Mouse (Mus musculus) neural tube, embryonic 15.5 days (tissue): ENCODE results near the gene Lman1l. TPM values are rescaled to one million over a fixed set of nuclear protein-coding genes. Genes with fewer than 3 reads are reported as not detected.

Experiments
- ATAC-seq: fragments of 200-750 bp; cut with Nextera tagmentation; 2 replicates; pipeline ENCODE4 v1.8.0; 2017; ENCODE audit warnings: mild to moderate bottlenecking, moderate TSS enrichment, moderate library complexity; ENCODE audit not compliant: low FRiP score
- H3K27ac ChIP-seq: fragments of 300-500 bp; sonication (generic); replicated peaks from 2 replicates; pipeline ENCODE4 v1.5.1; 2015; ENCODE audit warnings: mild to moderate bottlenecking, inconsistent platforms
- H3K27me3 ChIP-seq: fragments of 300-500 bp; sonication (generic); replicated peaks from 2 replicates; pipeline ENCODE4 v1.6.1; 2015; ENCODE audit warnings: inconsistent platforms
- H3K36me3 ChIP-seq: fragments of 300-500 bp; sonication (generic); 2 replicates; pipeline ENCODE4 v1.6.1; 2015; ENCODE audit warnings: inconsistent platforms
- H3K4me1 ChIP-seq: fragments of 300-500 bp; sonication (generic); 2 replicates; pipeline ENCODE4 v1.6.1; 2015; ENCODE audit warnings: inconsistent platforms
- H3K4me2 ChIP-seq: fragments of 300-500 bp; sonication (generic); 2 replicates; pipeline ENCODE4 v1.6.1; 2015; ENCODE audit warnings: inconsistent platforms, mild to moderate bottlenecking, moderate library complexity
- H3K4me3 ChIP-seq: fragments of 300-500 bp; sonication (generic); replicated peaks from 2 replicates; pipeline ENCODE4 v1.5.1; 2015; ENCODE audit warnings: mild to moderate bottlenecking, inconsistent platforms
- H3K9ac ChIP-seq: fragments of 300-500 bp; sonication (generic); replicated peaks from 2 replicates; pipeline ENCODE4 v1.6.1; 2015; ENCODE audit warnings: mild to moderate bottlenecking, inconsistent platforms
- H3K9me3 ChIP-seq: fragments of 300-500 bp; sonication (generic); replicated peaks from 2 replicates; pipeline ENCODE4 v1.6.1; 2016; ENCODE audit warnings: inconsistent platforms
- WGBS: fragments of 180-500 bp; shearing (Covaris S2); methylation state at CpG from one replicate; pipeline ENCODE4 v1.1.7; 2015; ENCODE audit warnings: mixed read lengths; 5-methylcytosine and 5-hydroxymethylcytosine counted together
- polyA plus RNA-seq: library from polyadenylated mRNA; unstranded; fragments of >200 nt; fragmentation: Nextera tagmentation; extraction: Ambion mirVana; gene quantifications from 2 replicates; pipeline ENCODE4 v1.2.1, GENCODE M21; 2015

Lman1l gene
- polyA plus RNA-seq, 1 experiment from 2014 or later = not detected

DNA sequence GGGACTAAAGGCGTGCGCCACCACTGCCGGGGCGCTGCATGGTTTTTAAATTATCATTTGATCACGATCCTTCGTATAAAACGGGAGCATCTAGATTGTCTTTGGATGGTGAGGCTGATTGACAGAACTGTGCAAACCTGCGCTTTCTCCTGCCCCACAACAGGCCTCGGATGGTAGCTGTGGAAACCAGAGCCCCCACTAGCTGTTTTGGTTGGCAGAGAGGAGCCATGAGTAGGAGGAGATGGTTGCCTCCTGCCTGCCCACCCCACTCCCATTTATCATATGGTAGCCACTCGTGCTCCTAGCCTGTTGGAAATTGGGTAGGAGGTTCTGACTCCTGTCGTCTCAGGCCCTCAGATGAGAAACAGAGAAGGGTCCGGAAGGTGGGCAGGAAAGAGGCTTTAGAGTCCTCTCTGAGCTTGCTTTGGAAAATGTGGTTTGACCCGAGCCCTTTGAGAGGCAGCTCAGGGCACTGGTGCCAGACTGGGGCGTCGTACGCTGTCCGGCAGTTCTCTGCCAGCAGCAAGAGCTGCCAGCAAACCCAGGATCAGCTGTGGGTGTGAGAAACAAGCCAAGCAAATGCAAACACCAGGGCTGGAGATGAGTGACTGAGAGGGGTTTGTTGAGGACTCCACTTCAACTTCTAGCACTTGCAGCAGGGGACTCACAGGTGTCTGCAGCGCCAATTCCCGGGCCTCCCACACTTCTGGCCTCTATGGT lies 36.2 kb upstream of the Lman1l start:
- H3K4me1 ChIP-seq = peaks cover 6% of the 10 kb centered on the region
- no peak for ATAC-seq
- H3K27me3 ChIP-seq = no peaks in the 10 kb centered on the region
- no peak overlapping the region for H3K9ac ChIP-seq
- H3K27ac ChIP-seq = no peak overlapping the region
- no peaks in the 10 kb centered on the region for H3K9me3 ChIP-seq
- WGBS = 85% methylated on average over 19 of the region's 19 CpGs
- no peaks in the 10 kb centered on the region for H3K36me3 ChIP-seq
- no peak overlapping the region for H3K4me3 ChIP-seq
- H3K4me2 ChIP-seq = no peak overlapping the region

DNA sequence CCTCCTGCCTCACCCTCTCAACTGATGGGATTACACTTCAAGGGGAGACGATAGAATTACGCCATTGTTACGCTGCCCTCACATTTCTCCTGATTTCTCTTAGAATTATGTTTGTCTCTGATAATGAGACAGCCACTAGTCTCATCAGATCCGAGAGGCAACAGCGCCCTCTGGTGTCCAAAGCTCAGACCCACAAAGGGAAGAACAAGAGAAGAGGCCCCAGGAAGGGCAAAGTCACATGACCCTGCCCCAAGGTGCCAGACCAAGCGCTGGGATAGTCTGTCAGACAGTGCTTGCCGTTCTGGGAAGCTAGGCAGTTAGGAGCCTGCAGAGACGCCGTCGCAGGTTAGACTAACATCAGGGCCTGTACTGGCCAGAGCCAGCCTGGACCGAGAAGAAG lies 35.2 kb upstream of the Lman1l start:
- H3K4me3 ChIP-seq = peak overlapping the region; percentile 19; the same call in 1 of the 2 replicates
- peak overlapping the region; percentile 50 for H3K4me2 ChIP-seq
- H3K27ac ChIP-seq = no peak overlapping the region
- no peaks in the 10 kb centered on the region for H3K36me3 ChIP-seq
- H3K9me3 ChIP-seq = no peaks in the 10 kb centered on the region
- 2% methylated on average over 11 of the region's 11 CpGs for WGBS
- peak; percentile 77 for ATAC-seq
- no peaks in the 10 kb centered on the region for H3K27me3 ChIP-seq
- no peak overlapping the region; the same call in 1 of the 2 replicates for H3K9ac ChIP-seq
- H3K4me1 ChIP-seq = peaks cover 11% of the 10 kb centered on the region

DNA sequence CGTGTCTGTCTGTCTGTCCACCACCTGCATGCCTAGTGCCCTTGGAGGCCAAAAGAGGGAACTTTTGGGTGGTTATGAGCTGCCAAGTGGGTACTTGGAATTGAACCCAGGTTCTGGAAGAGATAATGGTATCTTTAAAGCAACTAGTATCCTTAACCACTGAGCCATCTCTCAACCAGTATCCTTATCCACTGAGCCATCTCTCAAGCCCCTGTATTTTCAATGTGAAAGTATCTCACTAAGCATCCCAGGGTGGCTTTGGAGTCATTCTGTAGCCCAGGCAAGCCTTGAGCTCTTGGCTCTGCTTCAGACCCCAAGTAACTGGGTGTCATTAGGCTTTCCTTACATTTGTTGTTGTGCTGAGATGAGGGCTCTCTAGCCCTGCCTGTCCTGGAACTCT lies 34.4 kb upstream of the Lman1l start:
- Histone ChIP-seq H3K4me2 (no peak overlapping the region), H3K9ac (no peak overlapping the region), H3K27me3 (no peaks in the 10 kb centered on the region), H3K9me3 (no peaks in the 10 kb centered on the region), H3K36me3 (no peaks in the 10 kb centered on the region), H3K27ac (no peak overlapping the region), H3K4me3 (no peak overlapping the region), H3K4me1 (peaks cover 14% of the 10 kb centered on the region)
- no peak for ATAC-seq
- 93% methylated on average over 1 of the region's 1 CpGs for WGBS

DNA sequence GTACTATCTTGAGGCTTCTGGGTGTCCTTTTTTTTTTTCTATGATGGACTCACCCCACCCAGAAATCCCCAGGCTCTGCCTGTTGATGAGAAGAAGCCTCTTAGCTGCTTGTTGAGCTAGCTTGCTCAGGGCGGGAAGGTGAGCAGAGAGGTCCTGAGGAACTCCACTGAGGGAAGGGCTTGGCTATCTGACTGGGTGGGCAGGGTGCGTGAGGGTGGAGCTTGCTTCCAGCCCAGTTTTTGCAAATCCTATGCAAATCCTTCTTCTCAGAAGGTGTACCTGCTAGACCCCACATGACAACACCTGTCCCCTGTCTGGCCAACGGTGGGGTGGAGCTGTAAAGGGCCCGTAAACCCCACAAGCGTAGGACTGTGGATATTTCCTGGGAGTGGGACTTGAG lies 32.7 kb upstream of the Lman1l start, which contains the start of gene Csk:
Gene Csk (minus strand): TSS at position 349 of the 400 bp plus-strand sequence.
- Histone ChIP-seq H3K4me2 (no peak within 1 kb of the TSS), H3K36me3 (no peaks in the 10 kb centered on the region), H3K4me3 (no peak within 1 kb of the TSS), H3K9ac (no peak within 1 kb of the TSS), H3K27me3 (no peaks in the 10 kb centered on the region), H3K9me3 (no peaks in the 10 kb centered on the region), H3K4me1 (peaks cover 14% of the 10 kb centered on the region), H3K27ac (no peak within 1 kb of the TSS)
- WGBS = 66% methylated on average over 5 of the region's 5 CpGs
- ATAC-seq = no peak

DNA sequence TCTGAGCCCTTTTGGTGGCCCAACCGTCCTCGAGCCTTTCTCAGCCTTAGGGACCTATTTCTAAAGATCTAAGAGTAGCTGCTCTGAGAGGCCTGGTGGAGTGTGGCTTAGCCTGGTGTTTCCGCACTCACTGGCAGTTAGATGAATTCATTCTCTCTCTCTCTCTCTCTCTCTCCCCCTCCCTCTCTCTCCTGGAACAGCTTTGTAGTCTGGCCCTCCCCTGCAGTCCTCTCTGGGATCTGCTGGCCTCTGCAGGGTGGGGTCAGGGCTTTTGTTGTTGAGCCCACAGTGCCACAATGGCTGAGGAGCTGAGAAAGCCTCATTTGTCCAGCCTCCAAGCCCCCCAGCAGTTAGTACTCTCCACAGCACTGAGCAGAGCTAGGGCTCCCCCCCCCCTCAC lies 32.3 kb upstream of the Lman1l start:
- no peak for ATAC-seq
- WGBS = 21% methylated on average over 3 of the region's 3 CpGs
- no peak overlapping the region for H3K4me2 ChIP-seq
- no peaks in the 10 kb centered on the region for H3K27me3 ChIP-seq
- no peak overlapping the region for H3K9ac ChIP-seq
- H3K27ac ChIP-seq = no peak overlapping the region
- H3K4me1 ChIP-seq = peaks cover 14% of the 10 kb centered on the region
- H3K36me3 ChIP-seq = no peaks in the 10 kb centered on the region
- H3K4me3 ChIP-seq = no peak overlapping the region
- H3K9me3 ChIP-seq = no peaks in the 10 kb centered on the region

DNA sequence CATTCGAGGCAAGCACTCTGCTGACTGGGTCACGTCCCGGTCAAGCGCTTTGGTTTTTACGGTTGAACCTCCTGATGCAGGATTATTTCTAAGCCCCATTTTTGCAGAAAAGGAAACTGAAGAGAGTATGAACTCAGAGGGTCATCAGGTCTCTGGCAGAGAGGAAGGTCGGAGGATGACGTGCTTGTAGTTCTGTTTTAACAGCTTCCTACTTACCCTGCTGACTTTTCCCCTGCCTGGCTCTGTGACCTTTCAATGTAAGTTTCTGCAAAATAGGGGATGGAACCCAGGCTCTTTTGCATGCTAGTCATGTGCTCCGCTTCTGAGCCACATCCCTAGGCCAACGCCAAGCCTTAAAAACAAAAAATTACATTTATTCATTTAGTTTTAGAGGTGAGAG lies 31.8 kb upstream of the Lman1l start:
- Histone ChIP-seq H3K4me2 (no peak overlapping the region), H3K36me3 (no peaks in the 10 kb centered on the region), H3K27ac (no peak overlapping the region), H3K4me1 (peaks cover 14% of the 10 kb centered on the region), H3K27me3 (no peaks in the 10 kb centered on the region), H3K4me3 (no peak overlapping the region), H3K9me3 (no peaks in the 10 kb centered on the region), H3K9ac (no peak overlapping the region)
- no peak for ATAC-seq
- WGBS = 69% methylated on average over 9 of the region's 9 CpGs

DNA sequence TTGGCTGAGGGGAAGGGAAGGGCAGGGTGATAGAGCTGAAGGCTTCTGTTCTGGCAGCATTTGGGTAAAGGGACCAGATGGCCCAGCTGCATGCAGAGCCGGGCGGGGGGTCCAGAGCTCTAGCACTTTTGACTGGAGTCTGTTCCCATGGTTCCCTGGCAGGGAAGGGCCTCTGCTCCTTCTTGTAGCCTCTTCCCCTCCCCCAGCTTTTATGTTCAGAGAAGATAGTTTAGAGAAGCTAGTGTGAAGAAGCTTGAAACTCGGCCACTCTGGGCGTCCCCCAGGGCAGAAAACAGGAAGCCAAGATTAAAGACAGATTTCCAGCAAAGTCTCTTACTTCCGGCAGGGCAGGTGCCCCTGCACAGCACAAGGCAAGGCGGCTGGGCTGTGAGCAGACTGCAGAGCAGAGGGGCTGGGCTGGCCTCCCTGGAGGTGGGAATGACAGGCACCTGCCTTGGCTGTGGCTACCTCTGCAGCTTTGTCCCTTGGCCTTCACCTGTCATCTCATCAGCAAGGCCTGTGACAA lies 30.3 kb upstream of the Lman1l start:
- WGBS = 37% methylated on average over 6 of the region's 6 CpGs
- no peak overlapping the region for H3K4me3 ChIP-seq
- no peaks in the 10 kb centered on the region for H3K36me3 ChIP-seq
- H3K27me3 ChIP-seq = no peaks in the 10 kb centered on the region
- no peak for ATAC-seq
- peaks cover 12% of the 10 kb centered on the region for H3K4me1 ChIP-seq
- no peaks in the 10 kb centered on the region for H3K9me3 ChIP-seq
- H3K9ac ChIP-seq = no peak overlapping the region
- no peak overlapping the region for H3K4me2 ChIP-seq
- no peak overlapping the region for H3K27ac ChIP-seq

DNA sequence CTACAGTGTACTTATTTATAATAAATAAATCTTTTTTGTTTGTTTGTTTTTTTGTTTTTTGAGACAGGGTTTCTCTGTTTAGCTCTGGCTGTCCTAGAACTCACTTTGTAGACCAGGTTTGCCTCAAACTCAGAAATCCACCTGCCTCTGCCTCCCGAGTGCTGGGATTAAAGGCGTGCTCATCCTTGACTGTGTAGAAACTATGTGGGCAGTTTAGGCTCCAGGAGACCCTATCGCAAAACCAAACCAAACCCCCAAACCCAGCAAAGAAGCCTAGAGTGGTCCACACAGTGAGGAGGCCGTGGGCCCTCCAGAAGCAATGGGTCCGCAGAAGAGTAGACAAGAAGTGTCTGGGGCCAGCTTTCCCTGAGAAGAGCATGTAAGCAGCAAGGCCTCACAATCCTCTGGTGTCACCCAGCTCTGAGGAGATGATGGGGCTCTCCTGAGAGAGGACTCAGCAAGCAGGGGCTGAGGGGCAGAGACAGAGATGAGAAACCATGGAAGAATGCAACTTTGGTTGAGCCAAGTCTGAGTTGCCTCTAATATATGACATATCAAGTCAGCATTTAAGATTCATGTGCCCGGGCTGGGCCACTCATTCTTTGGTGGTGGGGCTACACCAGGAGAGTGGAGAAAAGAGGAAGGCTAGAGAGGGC lies 29.7 kb upstream of the Lman1l start:
- Histone ChIP-seq H3K27ac (no peak overlapping the region), H3K4me3 (no peak overlapping the region), H3K27me3 (no peaks in the 10 kb centered on the region), H3K4me1 (peaks cover 11% of the 10 kb centered on the region; the same call in 1 of the 2 replicates), H3K4me2 (no peak overlapping the region), H3K36me3 (no peaks in the 10 kb centered on the region), H3K9me3 (no peaks in the 10 kb centered on the region), H3K9ac (no peak overlapping the region)
- WGBS = 90% methylated on average over 6 of the region's 6 CpGs
- no peak for ATAC-seq

DNA sequence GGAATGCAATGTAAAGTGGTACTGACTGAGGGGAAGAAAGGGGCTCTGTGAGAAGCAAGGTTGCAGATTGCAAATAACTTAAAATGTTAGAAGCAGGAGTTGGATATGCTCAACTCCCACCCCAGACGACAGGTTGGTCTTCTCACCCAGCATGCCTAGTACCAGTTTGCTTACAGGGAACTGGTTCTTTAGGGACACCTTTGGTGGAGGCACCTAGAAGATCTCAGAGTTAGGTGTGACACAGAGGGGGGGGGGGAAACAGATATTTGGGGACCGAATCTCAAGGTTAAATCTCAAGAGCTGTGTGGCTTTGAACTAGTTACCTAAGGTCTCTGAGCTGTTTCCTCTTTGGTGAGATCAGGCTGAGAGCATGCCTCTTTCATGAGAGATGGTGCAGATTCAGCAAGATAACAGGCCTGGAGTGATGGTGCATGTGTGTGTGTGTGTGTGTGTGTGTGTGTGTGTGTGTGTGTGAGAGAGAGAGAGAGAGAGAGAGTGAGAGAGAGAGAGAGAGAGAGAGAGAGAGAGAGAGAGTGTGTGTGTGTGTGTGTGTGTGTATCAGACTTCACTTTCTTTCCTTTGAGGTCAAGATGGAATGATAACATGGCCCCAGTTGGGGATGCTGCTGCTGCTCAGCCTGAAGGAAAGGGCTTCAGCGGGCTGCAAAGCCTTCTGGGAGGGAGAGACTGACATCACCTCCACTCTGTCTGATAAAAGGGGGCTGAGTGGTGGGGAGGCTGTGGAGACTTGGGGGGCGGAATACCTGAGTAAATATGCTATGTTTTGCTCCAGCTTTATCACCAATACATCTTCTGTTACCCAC lies 26.9 kb upstream of the Lman1l start:
- WGBS = 71% methylated on average over 4 of the region's 4 CpGs
- Histone ChIP-seq H3K4me2 (no peak overlapping the region), H3K9ac (no peak overlapping the region), H3K27me3 (no peaks in the 10 kb centered on the region), H3K9me3 (no peaks in the 10 kb centered on the region), H3K4me3 (no peak overlapping the region), H3K27ac (no peak overlapping the region), H3K36me3 (no peaks in the 10 kb centered on the region), H3K4me1 (peaks cover 31% of the 10 kb centered on the region)
- ATAC-seq = no peak

DNA sequence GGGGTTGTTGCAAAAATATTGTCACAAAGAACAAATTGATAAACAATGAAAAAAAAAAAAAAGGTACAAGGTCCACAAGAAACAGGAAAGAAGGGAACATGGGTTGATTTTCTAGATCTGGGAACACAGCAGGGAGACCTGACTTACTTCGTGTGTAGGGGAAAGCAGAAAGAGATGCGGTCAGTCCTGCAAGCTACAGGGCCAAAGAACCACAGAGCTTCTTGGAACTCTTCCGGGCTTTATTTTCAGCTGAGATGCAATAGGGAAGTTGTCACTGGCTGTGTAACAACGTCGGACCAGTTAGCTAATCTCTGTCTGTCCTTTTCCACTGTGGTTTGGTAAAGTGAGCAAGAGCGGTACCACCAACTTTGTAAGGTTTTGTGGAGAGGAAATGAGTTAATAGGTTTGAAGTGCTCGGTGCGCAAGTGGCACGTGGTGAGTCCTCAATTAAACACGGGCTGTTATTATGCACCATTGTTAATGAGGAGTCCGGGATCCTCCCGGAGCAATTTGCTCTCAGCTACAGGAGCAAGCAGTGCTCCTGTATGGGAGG lies 26.1 kb upstream of the Lman1l start:
- H3K27me3 ChIP-seq = no peaks in the 10 kb centered on the region
- no peak for ATAC-seq
- no peak overlapping the region for H3K9ac ChIP-seq
- H3K4me2 ChIP-seq = no peak overlapping the region
- WGBS = 48% methylated on average over 12 of the region's 12 CpGs
- H3K4me1 ChIP-seq = peaks cover 39% of the 10 kb centered on the region
- no peak overlapping the region for H3K4me3 ChIP-seq
- no peak overlapping the region for H3K27ac ChIP-seq
- no peaks in the 10 kb centered on the region for H3K9me3 ChIP-seq
- H3K36me3 ChIP-seq = no peaks in the 10 kb centered on the region
